Mouse (Mus musculus): ENCODE data around the gene Slco2a1. TPM values are rescaled to one million over a fixed set of nuclear protein-coding genes. Genes with fewer than 3 reads are reported as not detected.
A peak's percentile ranks its signal among the peaks of the same experiment; 100 is the strongest.

Gene Slco2a1
- total and polyA plus RNA-seq, 2 experiments from 2014 or later = 4.2 to 6.6 TPM

DNA sequence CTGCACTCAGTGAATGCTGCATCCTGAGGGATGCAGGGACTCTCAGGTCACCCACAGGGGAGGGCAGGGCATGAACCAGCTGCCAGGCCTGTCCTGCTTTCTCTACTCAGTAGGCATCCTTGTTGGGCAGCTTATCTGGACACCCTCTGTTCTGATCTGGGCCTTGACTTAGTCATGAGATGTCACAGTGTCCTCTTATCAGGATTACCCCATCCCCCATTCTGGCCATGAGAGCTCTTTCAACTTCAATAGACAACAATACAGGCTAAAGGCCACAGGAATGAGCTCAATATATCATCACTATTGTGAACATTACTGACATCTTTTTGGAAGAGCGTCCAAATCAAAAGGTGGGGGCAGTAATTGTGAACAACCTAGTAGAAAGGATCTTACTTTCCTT is 3.4 kb upstream of the Slco2a1 start:
- 71% methylated on average over 1 of the region's 1 CpGs for WGBS
- H3K4me3 ChIP-seq (ENCODE audit: low read depth, low read length) = no peak overlapping the region
- TF ChIP-seq CTCF (IDR thresholded peaks at IDR 0.05; ENCODE audit: low read depth) = no peak
- no peak for ATAC-seq
- no peak for DNase-seq
- no peaks in the 10 kb centered on the region for H3K36me3 ChIP-seq (ENCODE audit: insufficient read depth)
- H3K9ac ChIP-seq = no peak overlapping the region
- H3K4me2 ChIP-seq (ENCODE audit: low read depth) = no peak overlapping the region
- H3K27ac ChIP-seq (ENCODE audit: low read depth, low read length) = no peak overlapping the region
- H3K4me1 ChIP-seq (ENCODE audit: insufficient read depth) = peaks cover 1% of the 10 kb centered on the region; the same call in 1 of the 2 replicates
- no peaks in the 10 kb centered on the region for H3K27me3 ChIP-seq (ENCODE audit: insufficient read depth, low read length)
- no peaks in the 10 kb centered on the region for H3K9me3 ChIP-seq (ENCODE audit: low read length)

DNA sequence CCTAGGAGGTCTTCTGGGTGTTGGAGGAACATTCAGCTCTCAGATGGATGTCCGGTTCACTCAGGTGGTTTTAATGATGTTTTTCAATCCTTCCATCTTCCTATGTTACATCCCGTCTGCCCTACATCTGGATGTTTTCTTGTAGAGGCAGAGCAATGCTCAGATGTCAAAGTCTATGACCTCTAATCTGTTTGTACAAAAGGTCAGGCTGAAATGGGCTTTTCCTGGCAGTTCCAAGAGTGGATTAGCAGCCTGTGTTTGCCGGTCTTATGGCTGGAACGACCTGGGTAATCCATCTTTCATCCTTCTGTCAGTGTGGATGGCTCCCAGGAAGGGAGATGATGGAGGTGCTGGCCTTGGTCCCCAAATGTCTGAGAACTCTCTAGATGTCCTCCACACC is 2.6 kb upstream of the Slco2a1 start:
- Histone ChIP-seq H3K9ac (no peak overlapping the region), H3K4me2 (ENCODE audit: low read depth) (no peak overlapping the region), H3K9me3 (ENCODE audit: low read length) (no peaks in the 10 kb centered on the region), H3K27me3 (ENCODE audit: insufficient read depth, low read length) (no peaks in the 10 kb centered on the region), H3K4me3 (ENCODE audit: low read depth, low read length) (no peak overlapping the region), H3K4me1 (ENCODE audit: insufficient read depth) (peaks cover 10% of the 10 kb centered on the region; the same call in 1 of the 2 replicates), H3K27ac (ENCODE audit: low read depth, low read length) (no peak overlapping the region), H3K36me3 (ENCODE audit: insufficient read depth) (no peaks in the 10 kb centered on the region)
- DNase-seq (no peak), ATAC-seq (no peak)
- no peak for TF ChIP-seq CTCF (IDR thresholded peaks at IDR 0.05; ENCODE audit: low read depth)
- WGBS = 71% methylated on average over 4 of the region's 4 CpGs

DNA sequence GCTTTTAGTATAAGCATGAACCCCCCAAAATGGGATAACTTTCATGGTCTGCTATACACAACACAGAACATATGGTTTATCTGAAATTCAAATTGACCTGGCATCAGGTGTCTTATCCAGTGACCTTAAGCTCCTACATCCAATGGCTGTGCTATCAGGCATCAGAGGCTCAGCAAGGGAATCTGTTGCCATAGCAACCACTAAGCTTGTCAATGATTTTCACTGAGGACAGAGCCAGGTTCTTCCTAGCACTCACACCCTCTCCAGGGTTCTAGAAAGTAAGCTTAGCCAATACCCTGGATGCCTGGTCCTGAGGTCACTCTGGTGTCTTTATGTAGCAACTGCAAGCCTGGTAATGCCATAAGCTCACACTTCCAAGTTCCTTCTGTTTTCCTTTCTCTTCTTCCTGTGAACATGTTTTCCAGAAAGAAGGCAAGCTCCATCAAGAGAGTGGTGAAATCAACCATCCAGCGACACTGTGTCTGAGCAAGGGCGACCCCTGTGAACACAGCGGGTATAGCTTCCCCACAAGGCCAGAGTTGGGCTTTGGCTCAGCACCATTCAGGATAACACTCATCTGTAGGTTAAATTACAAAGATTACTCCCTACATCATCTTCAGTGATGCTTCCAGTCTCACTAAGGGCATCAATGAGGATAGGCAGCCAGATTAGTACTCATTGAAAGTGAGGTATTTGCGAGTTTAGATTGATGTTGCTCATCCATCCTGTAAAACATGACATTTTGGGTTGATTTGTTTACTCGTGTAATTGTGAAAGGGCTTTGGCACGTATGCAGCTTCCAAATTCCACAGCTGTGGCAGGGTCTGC is 2.0 kb downstream of the Slco2a1 start:
- peak overlapping the region; percentile 17; the same call in 1 of the 2 replicates for H3K27ac ChIP-seq (ENCODE audit: low read depth, low read length)
- no peak overlapping the region for H3K9ac ChIP-seq
- H3K9me3 ChIP-seq (ENCODE audit: low read length) = no peaks in the 10 kb centered on the region
- peak; percentile 46 for TF ChIP-seq CTCF (IDR thresholded peaks at IDR 0.05; ENCODE audit: low read depth)
- 37% methylated on average over 6 of the region's 6 CpGs for WGBS
- H3K4me2 ChIP-seq (ENCODE audit: low read depth) = no peak overlapping the region
- peaks cover 11% of the 10 kb centered on the region; the same call in 1 of the 2 replicates for H3K4me1 ChIP-seq (ENCODE audit: insufficient read depth)
- ATAC-seq (peak; percentile 77), DNase-seq (peak; percentile 63)
- no peaks in the 10 kb centered on the region for H3K27me3 ChIP-seq (ENCODE audit: insufficient read depth, low read length)
- H3K36me3 ChIP-seq (ENCODE audit: insufficient read depth) = no peaks in the 10 kb centered on the region
- no peak overlapping the region for H3K4me3 ChIP-seq (ENCODE audit: low read depth, low read length)

DNA sequence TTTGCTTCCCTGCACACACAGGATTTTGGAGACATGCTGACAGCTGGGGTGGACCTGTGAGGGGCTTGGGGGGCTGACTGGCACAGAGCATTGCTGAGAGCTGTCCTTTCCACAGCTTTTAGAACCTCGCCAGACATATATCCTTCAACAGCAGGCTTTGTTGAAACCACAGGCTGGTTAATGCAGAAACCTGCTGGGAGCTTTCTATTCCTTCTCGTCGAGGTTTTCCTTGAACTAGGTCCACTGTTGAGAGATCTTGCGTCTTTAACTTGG is 2.6 kb downstream of the Slco2a1 start:
- H3K4me3 ChIP-seq (ENCODE audit: low read depth, low read length) = no peak overlapping the region
- ATAC-seq = peak; percentile 66
- DNase-seq = peak; percentile 33
- 60% methylated on average over 4 of the region's 4 CpGs for WGBS
- H3K4me1 ChIP-seq (ENCODE audit: insufficient read depth) = peaks cover 11% of the 10 kb centered on the region; the same call in 1 of the 2 replicates
- H3K27me3 ChIP-seq (ENCODE audit: insufficient read depth, low read length) = no peaks in the 10 kb centered on the region
- H3K27ac ChIP-seq (ENCODE audit: low read depth, low read length) = 0 out of 2 replicates have a peak overlapping the region, but pooled peaks have one; percentile 29
- H3K4me2 ChIP-seq (ENCODE audit: low read depth) = no peak overlapping the region
- H3K9me3 ChIP-seq (ENCODE audit: low read length) = no peaks in the 10 kb centered on the region
- H3K9ac ChIP-seq = no peak overlapping the region
- no peaks in the 10 kb centered on the region for H3K36me3 ChIP-seq (ENCODE audit: insufficient read depth)
- TF ChIP-seq CTCF (IDR thresholded peaks at IDR 0.05; ENCODE audit: low read depth) = no peak

DNA sequence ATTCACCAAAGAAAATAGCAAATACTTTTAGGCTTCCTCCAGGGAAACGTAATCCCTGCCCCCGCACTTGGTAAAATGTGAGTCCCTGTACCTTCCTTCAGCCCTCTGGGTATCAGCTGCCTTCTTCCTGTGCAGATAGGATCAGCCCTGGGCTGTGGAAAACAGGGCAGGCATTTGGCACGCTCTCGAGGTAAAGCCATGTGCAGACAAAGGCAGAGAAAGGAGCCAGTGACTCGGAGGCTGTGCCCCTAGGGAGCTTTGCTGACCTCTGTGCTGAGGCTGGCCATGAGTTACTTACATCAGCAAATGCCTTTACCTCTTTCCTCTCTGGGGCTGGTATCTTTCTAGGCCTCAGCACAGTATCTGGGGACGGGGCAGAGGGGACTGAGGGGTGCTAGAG is 4.4 kb downstream of the Slco2a1 start:
- no peak overlapping the region for H3K4me3 ChIP-seq (ENCODE audit: low read depth, low read length)
- no peak for DNase-seq
- no peak for TF ChIP-seq CTCF (IDR thresholded peaks at IDR 0.05; ENCODE audit: low read depth)
- H3K4me1 ChIP-seq (ENCODE audit: insufficient read depth) = peaks cover 11% of the 10 kb centered on the region; the same call in 1 of the 2 replicates
- H3K4me2 ChIP-seq (ENCODE audit: low read depth) = no peak overlapping the region
- no peak overlapping the region for H3K9ac ChIP-seq
- H3K9me3 ChIP-seq (ENCODE audit: low read length) = no peaks in the 10 kb centered on the region
- WGBS = 46% methylated on average over 6 of the region's 6 CpGs
- no peaks in the 10 kb centered on the region for H3K27me3 ChIP-seq (ENCODE audit: insufficient read depth, low read length)
- H3K27ac ChIP-seq (ENCODE audit: low read depth, low read length) = no peak overlapping the region
- no peaks in the 10 kb centered on the region for H3K36me3 ChIP-seq (ENCODE audit: insufficient read depth)
- no peak for ATAC-seq

DNA sequence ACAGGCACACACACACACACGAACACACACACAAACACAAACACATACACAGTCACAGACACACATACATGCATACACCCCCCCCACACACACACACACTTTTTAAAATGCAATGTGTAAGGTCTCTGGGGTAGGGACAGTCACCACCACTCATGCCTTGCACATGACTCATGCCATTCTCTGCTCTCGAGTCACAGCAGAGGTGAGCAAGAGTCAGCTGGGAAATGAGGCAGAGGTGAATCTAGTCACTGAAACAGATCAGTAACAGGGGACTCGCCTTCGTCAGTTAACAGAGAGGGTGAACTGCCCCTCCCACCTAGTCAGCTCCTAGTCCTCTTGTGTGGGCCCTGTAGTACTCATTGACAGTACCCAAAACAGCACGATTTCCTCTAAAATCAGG is 5.3 kb downstream of the Slco2a1 start:
- no peak overlapping the region for H3K4me2 ChIP-seq (ENCODE audit: low read depth)
- H3K4me3 ChIP-seq (ENCODE audit: low read depth, low read length) = no peak overlapping the region
- peaks cover 11% of the 10 kb centered on the region; the same call in 1 of the 2 replicates for H3K4me1 ChIP-seq (ENCODE audit: insufficient read depth)
- no peaks in the 10 kb centered on the region for H3K36me3 ChIP-seq (ENCODE audit: insufficient read depth)
- H3K9me3 ChIP-seq (ENCODE audit: low read length) = no peaks in the 10 kb centered on the region
- no peak for TF ChIP-seq CTCF (IDR thresholded peaks at IDR 0.05; ENCODE audit: low read depth)
- WGBS = 71% methylated on average over 5 of the region's 5 CpGs
- H3K9ac ChIP-seq = no peak overlapping the region
- H3K27me3 ChIP-seq (ENCODE audit: insufficient read depth, low read length) = no peaks in the 10 kb centered on the region
- H3K27ac ChIP-seq (ENCODE audit: low read depth, low read length) = no peak overlapping the region
- DNase-seq (no peak), ATAC-seq (no peak)

DNA sequence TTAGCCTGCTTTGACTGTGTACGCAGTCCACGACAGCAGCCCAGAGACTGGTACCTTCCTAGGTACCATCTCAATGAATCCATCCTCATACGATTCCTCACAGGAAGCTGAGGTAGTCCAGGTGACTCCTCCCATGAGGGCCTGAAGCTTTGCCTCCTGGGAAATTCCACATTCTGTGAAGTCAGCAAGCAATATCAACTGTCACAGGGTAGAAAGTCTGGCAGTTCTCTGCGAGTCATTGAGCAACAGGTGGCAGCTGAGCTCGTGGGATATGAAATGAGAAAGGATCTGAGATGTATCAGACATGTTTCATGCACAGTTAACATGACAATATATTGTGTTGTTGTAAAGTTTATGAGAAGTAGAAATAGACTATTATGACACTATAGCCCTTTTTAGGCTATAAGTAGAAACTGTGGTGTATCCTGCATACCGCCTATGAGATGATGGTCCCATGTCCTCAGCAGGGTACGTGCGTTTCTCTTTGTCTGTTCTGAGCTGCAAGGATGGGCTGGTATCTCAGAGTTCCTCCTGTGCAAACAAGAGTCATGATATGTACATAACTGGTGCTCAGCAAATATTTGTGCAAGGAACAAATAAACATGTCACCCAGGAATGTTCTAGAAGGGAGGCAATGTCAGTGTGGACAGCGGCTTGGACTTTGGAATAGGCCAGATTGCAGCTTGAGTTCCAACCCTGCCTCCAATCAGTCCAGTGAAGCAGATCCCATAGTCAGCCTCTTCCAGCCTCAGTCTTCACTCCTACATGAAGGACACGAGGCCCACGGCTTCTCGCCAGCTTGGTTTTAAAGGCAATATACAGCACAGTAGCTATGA is 7.5 kb downstream of the Slco2a1 start:
- H3K9ac ChIP-seq = no peak overlapping the region
- no peak for TF ChIP-seq CTCF (IDR thresholded peaks at IDR 0.05; ENCODE audit: low read depth)
- H3K9me3 ChIP-seq (ENCODE audit: low read length) = no peaks in the 10 kb centered on the region
- no peaks in the 10 kb centered on the region for H3K27me3 ChIP-seq (ENCODE audit: insufficient read depth, low read length)
- no peak overlapping the region for H3K4me2 ChIP-seq (ENCODE audit: low read depth)
- no peak overlapping the region for H3K27ac ChIP-seq (ENCODE audit: low read depth, low read length)
- H3K4me3 ChIP-seq (ENCODE audit: low read depth, low read length) = no peak overlapping the region
- WGBS = 89% methylated on average over 12 of the region's 12 CpGs
- 0 out of 2 replicates have a peak, but pooled peaks cover under 1% of the 10 kb centered on the region for H3K4me1 ChIP-seq (ENCODE audit: insufficient read depth)
- DNase-seq (no peak), ATAC-seq (no peak)
- no peaks in the 10 kb centered on the region for H3K36me3 ChIP-seq (ENCODE audit: insufficient read depth)
